Mouse (Mus musculus): Measurements from ENCODE around the gene Gm21964. TPM values are rescaled to one million over a fixed set of nuclear protein-coding genes. Genes with fewer than 3 reads are reported as not detected.
A peak's percentile ranks its signal among the peaks of the same experiment; 100 is the strongest.

Gm21964 gene
- not detected in 2 replicates for polyA plus RNA-seq (2016; fragmentation: Nextera tagmentation; extraction: Ambion mirVana)

DNA sequence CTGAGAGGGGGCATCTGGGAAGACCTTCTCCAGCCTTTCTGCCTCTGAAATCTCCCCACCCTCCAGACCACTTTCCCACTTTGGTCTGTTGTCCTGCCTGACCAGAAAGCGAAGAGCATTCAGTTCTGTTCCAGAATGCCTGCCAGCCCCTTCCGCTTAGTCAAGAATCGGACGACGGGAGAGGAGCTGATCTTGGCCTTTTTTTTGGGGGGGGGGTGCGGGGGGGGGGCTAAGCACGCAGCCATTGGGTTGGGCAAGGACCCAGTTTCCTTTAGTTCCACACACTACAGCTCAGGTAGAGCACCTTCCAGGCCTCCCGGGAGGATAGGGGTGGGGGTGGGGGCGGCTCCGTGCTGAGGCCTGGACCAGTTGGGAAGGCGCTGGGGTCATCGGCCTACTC, at the start of gene Gm21964:
TSS of gene Gm21964 (plus strand) at position 301 of the 400 bp plus-strand sequence.
- H3K9me3 ChIP-seq (replicated peaks): no peaks in the 10 kb centered on the region
- no peaks in the 10 kb centered on the region for H3K36me3 ChIP-seq
- no peak for DNase-seq (ENCODE audit: low spot score)
- no peaks in the 10 kb centered on the region for H3K27me3 ChIP-seq (ENCODE audit: low read depth, poor library complexity, severe bottlenecking)
- no peak within 1 kb of the TSS for H3K27ac ChIP-seq
- whole genome bisulfite sequencing: 88% methylated on average over 12 of the region's 12 CpGs
- H3K4me3 ChIP-seq: no peak within 1 kb of the TSS
- H3K4me1 ChIP-seq: no peaks in the 10 kb centered on the region

DNA sequence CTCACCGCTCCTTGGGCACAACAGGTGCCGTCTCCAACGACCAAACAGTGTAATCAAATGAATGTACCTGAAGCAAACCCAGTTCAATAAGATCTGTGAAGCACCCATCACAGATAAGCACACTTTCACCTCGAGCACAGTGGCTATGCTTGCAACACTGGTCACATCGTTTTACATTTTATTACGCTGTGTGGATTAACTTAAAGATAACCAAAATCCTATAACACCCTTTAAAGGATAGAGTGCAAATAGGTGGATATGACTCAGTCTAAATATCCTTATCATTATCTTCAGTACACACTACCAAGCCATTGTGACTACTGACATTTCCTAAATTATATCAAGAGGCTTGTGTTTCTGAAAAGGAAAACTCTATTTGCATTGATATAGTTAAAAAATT, 49.8 kb upstream of the Gm21964 start:
- 86% methylated on average over 6 of the region's 6 CpGs for WGBS
- no peaks in the 10 kb centered on the region for H3K36me3 ChIP-seq
- no peaks in the 10 kb centered on the region for H3K27me3 ChIP-seq (ENCODE audit: low read depth, poor library complexity, severe bottlenecking)
- no peaks in the 10 kb centered on the region for H3K9me3 ChIP-seq (replicated peaks)
- no peak for DNase-seq (ENCODE audit: low spot score)
- no peak overlapping the region for H3K4me3 ChIP-seq
- H3K27ac ChIP-seq: no peak overlapping the region
- no peaks in the 10 kb centered on the region for H3K4me1 ChIP-seq

DNA sequence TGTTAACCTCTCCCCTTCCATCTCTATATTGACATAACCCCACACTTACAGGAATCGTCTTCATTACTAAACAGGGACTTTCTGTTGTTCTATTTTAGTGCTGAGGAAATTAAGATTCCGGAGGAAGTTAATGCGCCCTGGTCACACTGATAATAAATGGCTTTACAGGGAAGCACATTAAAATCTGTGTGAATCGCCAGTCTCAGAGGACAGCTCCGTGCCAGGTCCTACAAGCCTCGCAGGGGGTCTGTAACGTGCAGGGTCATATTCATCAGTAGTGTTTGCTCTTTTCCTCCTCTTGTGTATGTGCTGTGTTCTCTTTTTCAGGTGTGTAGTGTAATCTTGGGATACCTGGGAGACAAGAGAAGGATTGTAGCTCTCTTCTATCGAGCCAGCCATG, 42.8 kb upstream of the Gm21964 start:
- no peaks in the 10 kb centered on the region for H3K27me3 ChIP-seq (ENCODE audit: low read depth, poor library complexity, severe bottlenecking)
- no peaks in the 10 kb centered on the region for H3K4me1 ChIP-seq
- WGBS: 93% methylated on average over 8 of the region's 8 CpGs

DNA sequence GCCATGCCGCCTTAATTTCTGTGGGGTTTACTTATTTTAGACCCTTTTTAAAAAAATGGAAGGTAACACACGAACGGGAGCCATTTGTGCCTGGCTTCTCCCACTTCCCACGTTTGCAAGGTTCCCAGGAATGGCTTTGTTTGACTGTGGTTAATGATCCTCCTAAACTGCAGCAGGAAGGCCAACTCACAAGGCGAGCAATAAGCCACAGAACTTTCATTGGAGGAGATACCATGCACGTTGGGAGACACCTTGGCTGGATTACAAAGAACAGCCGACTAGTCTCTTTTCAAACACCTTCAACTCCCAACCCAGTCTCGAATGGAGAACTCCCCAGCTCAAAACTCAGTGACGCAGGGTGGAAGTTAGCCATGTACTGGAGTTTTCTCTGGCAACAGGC, 36.8 kb upstream of the Gm21964 start:
- Histone ChIP-seq H3K4me3 (no peak overlapping the region), H3K27me3 (ENCODE audit: low read depth, poor library complexity, severe bottlenecking) (no peaks in the 10 kb centered on the region), H3K4me1 (no peaks in the 10 kb centered on the region), H3K9me3 (replicated peaks) (no peaks in the 10 kb centered on the region), H3K36me3 (no peaks in the 10 kb centered on the region), H3K27ac (no peak overlapping the region)
- no peak for DNase-seq (ENCODE audit: low spot score)
- 76% methylated on average over 9 of the region's 9 CpGs for WGBS

More for the DNA sequence above, 42.8 kb upstream of the Gm21964 start:
- no peak overlapping the region for H3K4me3 ChIP-seq
- H3K27ac ChIP-seq: no peak overlapping the region
- H3K36me3 ChIP-seq: no peaks in the 10 kb centered on the region
- no peak for DNase-seq (ENCODE audit: low spot score)
- H3K9me3 ChIP-seq (replicated peaks): no peaks in the 10 kb centered on the region

DNA sequence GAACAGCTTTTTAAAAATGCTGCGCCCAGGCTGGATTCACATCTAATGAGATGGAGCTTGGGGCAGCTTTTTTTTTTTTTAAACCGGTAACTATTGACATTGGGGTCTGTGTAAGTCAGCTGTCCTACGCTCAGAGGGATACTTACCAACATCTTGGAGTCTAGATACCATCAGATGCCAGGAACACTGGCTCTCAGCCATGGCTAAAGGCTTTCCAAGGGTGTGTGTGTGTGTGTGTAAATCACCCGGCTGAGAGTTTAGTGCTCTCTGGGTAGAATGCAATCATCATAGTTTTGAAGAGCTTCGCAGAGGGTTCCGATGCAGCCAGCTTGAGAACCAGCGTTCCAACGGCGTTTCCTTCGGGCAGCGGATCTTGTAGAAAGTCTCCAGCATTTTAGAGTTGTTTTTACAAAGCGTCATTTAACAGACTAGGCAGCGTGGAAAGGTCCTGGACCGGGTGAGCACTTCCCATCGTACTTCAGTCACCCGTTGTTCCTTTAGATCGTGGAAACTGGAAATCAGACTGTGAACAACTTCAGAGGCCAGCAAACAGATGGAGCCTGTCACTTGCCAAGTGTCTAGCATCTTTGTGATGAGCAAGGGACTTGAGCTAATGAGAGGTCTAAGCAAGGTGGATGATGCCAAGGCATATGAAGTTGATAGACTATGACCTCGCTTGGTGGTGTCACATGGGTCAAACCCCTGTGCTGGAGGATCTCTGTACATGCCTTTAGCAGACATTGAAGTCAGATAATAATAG, 36.2 kb upstream of the Gm21964 start:
- 95% methylated on average over 18 of the region's 18 CpGs for WGBS
- no peak for DNase-seq (ENCODE audit: low spot score)

DNA sequence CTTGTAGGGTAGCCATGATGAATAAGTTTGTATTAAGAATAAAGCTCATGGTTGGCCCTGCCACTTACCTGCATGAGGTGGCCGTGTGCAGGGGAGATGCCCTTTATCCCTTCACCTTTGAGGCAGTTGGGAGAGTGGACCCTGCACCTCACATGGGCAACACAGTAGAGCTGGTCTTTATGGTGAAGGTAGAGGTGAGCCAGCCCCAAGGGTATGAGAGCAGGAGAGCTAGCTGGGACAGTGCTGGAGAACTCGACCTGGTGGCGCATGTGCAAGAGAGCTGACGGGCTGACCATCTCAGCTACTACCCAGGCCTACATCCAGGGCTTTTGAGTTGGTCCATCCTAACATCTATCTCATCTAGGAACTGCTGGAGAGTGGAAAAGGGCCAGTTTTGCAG, 35.3 kb upstream of the Gm21964 start:
- Histone ChIP-seq H3K27me3 (ENCODE audit: low read depth, poor library complexity, severe bottlenecking) (no peaks in the 10 kb centered on the region), H3K4me1 (no peaks in the 10 kb centered on the region), H3K36me3 (no peaks in the 10 kb centered on the region), H3K4me3 (no peak overlapping the region), H3K27ac (no peak overlapping the region), H3K9me3 (replicated peaks) (no peaks in the 10 kb centered on the region)
- no peak for DNase-seq (ENCODE audit: low spot score)
- 95% methylated on average over 4 of the region's 4 CpGs for WGBS

More for the DNA sequence above, 36.2 kb upstream of the Gm21964 start:
- Histone ChIP-seq H3K4me1 (no peaks in the 10 kb centered on the region), H3K27ac (no peak overlapping the region), H3K36me3 (no peaks in the 10 kb centered on the region), H3K27me3 (ENCODE audit: low read depth, poor library complexity, severe bottlenecking) (no peaks in the 10 kb centered on the region), H3K9me3 (replicated peaks) (no peaks in the 10 kb centered on the region), H3K4me3 (no peak overlapping the region)

DNA sequence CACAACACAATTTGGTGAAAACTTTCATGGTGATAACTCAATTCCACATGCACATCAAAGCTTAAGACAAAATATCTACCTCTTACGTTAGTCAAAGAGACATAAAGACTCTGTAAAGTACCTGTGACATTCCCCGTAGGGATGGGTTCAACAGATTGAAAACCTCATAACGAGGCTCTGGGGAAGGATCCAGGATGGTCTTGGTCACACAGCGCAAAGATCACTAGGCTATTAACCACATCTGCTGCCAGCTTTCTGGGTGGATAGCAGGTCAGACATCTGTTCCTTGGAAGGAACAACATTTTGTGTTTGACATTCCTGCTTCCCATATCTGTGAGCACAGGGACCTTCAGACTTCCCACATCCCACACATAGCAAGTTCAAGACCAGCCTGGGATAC, 31.3 kb upstream of the Gm21964 start:
- Histone ChIP-seq H3K4me1 (no peaks in the 10 kb centered on the region), H3K9me3 (replicated peaks) (no peaks in the 10 kb centered on the region), H3K36me3 (no peaks in the 10 kb centered on the region), H3K4me3 (no peak overlapping the region), H3K27me3 (ENCODE audit: low read depth, poor library complexity, severe bottlenecking) (no peaks in the 10 kb centered on the region), H3K27ac (no peak overlapping the region)
- no peak for DNase-seq (ENCODE audit: low spot score)
- WGBS: 85% methylated on average over 4 of the region's 4 CpGs

DNA sequence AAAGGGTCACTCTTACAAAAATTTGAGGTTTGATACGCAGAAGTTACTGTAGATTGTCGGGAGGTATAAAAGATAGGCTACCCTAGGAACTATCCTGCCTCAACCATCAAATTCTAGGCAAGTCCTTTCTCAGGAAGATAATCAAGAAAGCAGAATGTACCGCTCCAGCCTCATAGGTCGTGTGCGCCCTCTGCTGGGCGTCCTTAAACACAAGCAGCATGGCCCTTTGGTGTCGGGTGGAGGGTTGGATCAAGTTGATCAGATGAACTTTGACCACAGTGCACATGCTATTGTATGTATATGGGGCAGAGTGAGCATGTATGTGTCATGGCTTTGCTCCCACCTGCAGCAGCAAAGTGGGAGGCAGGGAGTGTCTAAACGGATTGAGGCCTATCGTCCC, 29.4 kb upstream of the Gm21964 start:
- WGBS: 15% methylated on average over 9 of the region's 9 CpGs
- DNase-seq (ENCODE audit: low spot score): peak; percentile 78
- no peaks in the 10 kb centered on the region for H3K36me3 ChIP-seq

DNA sequence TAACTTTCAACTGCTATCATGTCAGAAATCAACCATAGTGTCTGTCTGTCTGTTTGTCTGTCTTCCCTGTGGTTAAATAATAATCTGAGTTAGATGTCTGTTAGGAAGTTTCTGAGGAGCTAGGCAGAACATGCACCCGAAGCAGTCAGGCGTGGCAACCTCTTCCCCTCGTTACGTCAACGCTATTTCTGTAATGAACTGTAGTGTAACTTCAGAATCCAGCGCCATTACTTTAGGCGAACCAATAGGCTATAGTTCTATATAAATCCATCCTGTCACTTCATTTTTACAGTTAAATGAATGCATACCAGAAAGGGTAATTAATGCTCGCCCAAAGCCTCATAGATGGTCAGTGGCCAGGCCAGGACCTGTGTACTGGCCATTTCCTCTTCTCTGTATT, 26.5 kb upstream of the Gm21964 start:
- WGBS: 84% methylated on average over 8 of the region's 8 CpGs
- Histone ChIP-seq H3K4me3 (no peak overlapping the region), H3K4me1 (peaks cover 4% of the 10 kb centered on the region), H3K27ac (no peak overlapping the region), H3K36me3 (no peaks in the 10 kb centered on the region), H3K9me3 (replicated peaks) (no peaks in the 10 kb centered on the region), H3K27me3 (ENCODE audit: low read depth, poor library complexity, severe bottlenecking) (no peaks in the 10 kb centered on the region; the same call in 1 of the 2 replicates)
- DNase-seq (ENCODE audit: low spot score): no peak

More for the DNA sequence above, 29.4 kb upstream of the Gm21964 start:
- Histone ChIP-seq H3K27me3 (ENCODE audit: low read depth, poor library complexity, severe bottlenecking) (no peaks in the 10 kb centered on the region; the same call in 1 of the 2 replicates), H3K27ac (no peak overlapping the region), H3K9me3 (replicated peaks) (no peaks in the 10 kb centered on the region), H3K4me3 (no peak overlapping the region), H3K4me1 (no peaks in the 10 kb centered on the region)

DNA sequence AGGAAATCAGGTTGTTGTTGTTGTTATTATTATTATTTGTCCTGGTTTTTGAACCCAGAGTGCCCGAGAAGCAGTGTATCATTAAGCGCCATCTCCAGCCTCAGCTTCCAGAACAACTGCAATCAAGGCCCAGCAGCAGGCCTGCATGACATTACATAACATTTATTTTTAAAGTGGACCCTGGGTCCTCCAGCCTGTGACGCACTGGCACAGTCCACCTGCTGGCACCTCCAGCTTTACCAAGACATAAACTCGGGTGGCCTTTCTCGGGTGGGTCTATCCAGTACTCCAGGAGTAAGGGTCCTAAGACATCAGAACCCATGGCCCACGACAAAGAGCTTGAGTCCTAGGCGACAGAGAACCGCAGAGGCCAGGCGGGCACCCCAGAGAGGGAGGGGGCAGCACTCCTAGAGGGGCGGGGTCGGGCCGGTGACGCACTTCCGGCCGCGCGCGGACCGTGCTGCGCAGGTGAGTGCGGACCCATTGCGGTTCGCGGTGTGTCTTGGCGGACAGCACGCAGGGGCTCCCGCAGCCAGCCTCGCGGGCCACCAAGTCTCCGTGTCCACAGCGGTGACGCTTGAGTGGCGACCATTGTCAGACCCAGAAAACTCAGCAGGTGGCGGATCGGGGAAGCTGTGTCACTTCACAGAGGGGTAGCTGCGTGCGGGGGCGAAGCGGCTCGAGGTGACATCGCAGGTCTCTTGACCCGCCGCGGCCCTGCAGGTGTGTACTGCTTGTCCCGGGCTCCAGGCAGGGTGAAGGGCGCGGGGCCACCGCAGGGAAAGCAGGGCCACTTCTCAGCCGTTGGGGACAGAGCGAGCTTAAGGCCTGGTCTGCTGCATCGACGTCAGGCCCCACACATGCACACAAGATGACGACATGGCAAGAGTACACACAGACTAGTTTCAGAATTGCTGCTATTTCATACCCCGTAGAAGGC, 21.5 kb upstream of the Gm21964 start, which contains the start of gene Zfp612:
TSS of gene Zfp612 (plus strand) at position 465 of the 940 bp plus-strand sequence.
- peak within 1 kb of the TSS; percentile 80 for H3K27ac ChIP-seq
- WGBS: 7% methylated on average over 54 of the region's 54 CpGs

DNA sequence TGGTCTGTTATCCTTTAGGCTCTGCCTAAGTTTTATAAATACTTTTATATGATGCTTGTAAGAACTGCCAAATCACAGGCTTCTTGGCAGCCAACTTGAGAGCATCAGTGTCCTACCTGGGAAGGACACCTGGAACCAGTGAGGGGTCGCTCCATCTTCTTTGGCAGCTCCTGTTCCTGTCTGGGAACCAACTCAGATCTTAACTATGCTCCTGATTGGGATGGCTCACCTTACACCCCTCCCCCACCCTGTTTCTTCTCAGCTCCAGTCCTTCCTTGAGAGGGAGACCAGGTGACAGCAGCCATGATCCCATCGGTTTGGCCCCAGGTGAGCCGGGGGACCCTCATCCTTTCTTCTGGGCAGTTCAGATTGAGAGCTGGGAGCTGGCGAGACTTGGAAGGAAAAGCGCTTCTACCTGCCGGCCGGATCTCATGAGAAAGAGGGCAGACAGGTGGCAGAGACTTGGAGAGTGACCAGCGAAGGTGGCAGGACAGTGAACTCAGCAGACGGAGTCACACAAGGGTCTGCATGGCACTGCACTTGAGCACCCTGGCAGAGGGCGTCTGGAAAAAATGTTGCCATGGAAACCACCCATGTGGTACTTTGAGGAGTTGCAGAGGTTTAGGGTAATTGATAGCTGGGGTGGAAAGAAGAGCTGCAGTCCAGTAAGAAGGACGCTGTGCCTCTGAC, 18.4 kb upstream of the Gm21964 start:
- DNase-seq (ENCODE audit: low spot score): no peak
- H3K27me3 ChIP-seq (ENCODE audit: low read depth, poor library complexity, severe bottlenecking): no peaks in the 10 kb centered on the region
- H3K27ac ChIP-seq: no peak overlapping the region
- peaks cover 43% of the 10 kb centered on the region for H3K36me3 ChIP-seq
- peaks cover 17% of the 10 kb centered on the region for H3K4me1 ChIP-seq
- H3K4me3 ChIP-seq: no peak overlapping the region
- WGBS: 79% methylated on average over 11 of the region's 11 CpGs
- no peaks in the 10 kb centered on the region for H3K9me3 ChIP-seq (replicated peaks)

More for the DNA sequence above, 21.5 kb upstream of the Gm21964 start, which contains the start of gene Zfp612:
- Histone ChIP-seq H3K4me1 (peaks cover 17% of the 10 kb centered on the region), H3K9me3 (replicated peaks) (no peaks in the 10 kb centered on the region), H3K4me3 (peak within 1 kb of the TSS; percentile 79), H3K36me3 (peaks cover 19% of the 10 kb centered on the region), H3K27me3 (ENCODE audit: low read depth, poor library complexity, severe bottlenecking) (no peaks in the 10 kb centered on the region; the same call in 1 of the 2 replicates)
- DNase-seq (ENCODE audit: low spot score): peak; percentile 84

DNA sequence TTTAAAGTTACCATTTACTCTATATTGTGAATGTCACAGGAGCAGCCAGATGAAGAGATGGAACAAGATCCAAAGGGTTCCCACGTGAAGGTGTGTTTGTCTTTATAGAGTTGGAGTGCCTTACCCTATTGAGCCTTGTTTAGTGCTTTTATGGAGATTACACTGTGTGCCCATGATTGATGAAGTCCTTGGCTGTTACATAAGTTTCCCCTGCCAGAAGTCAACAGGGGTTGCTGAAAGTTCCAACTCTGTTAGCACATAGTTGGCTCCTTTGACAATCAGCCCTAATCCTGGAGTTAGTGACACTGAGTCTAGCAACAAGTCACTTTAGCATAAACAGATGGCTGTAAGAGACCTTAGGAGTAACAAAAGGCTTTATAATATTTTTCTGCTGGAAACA, 9.1 kb upstream of the Gm21964 start:
- Histone ChIP-seq H3K4me1 (no peaks in the 10 kb centered on the region), H3K27me3 (ENCODE audit: low read depth, poor library complexity, severe bottlenecking) (no peaks in the 10 kb centered on the region), H3K9me3 (replicated peaks) (peaks cover 6% of the 10 kb centered on the region), H3K36me3 (peaks cover 35% of the 10 kb centered on the region), H3K27ac (no peak overlapping the region), H3K4me3 (no peak overlapping the region)
- WGBS: 62% methylated on average over 1 of the region's 1 CpGs
- no peak for DNase-seq (ENCODE audit: low spot score)

Data from limb, embryonic 10.5 days (tissue).